Mouse (Mus musculus): ENCODE results near the gene Cdk18. TPM values are rescaled to one million over a fixed set of nuclear protein-coding genes. Genes with fewer than 3 reads are reported as not detected.
A peak's percentile ranks its signal among the peaks of the same experiment; 100 is the strongest.

Cdk18 gene
- polyA plus RNA-seq, 1 experiment: 40.2 TPM

GRCm38 (mm10) chr1:132067261-132068255, 71.9 kb downstream of the Cdk18 start, which contains the start of gene Mfsd4a:
Gene Mfsd4a, minus strand, starts transcription at chr1:132068062.
- no peaks in the 10 kb centered on the region for H3K79me2 ChIP-seq (ENCODE audit: control insufficient read depth, insufficient read depth)
- peak within 1 kb of the TSS; percentile 63 for H3ac ChIP-seq (ENCODE audit: control insufficient read depth, insufficient read length, low read depth)
- H3K4me3 ChIP-seq (ENCODE audit: insufficient read depth, poor library complexity, severe bottlenecking): no peak within 1 kb of the TSS
- H3K36me3 ChIP-seq (ENCODE audit: control insufficient read depth, insufficient read depth): no peaks in the 10 kb centered on the region
- no peak for TF ChIP-seq CTCF (IDR thresholded peaks at IDR 0.05; ENCODE audit: control insufficient read depth, insufficient read depth, insufficient read length)
- TF ChIP-seq CEBPB (IDR thresholded peaks at IDR 0.05; ENCODE audit: low read depth): no peak
- no peak for TF ChIP-seq MYOG (IDR thresholded peaks at IDR 0.05; ENCODE audit: control insufficient read depth, extremely low read depth, insufficient read length)
- no peak for TF ChIP-seq FOSL1 (IDR thresholded peaks at IDR 0.05; ENCODE audit: insufficient read depth, low read length, poor library complexity, severe bottlenecking)
- no peak for TF ChIP-seq MAX (IDR thresholded peaks at IDR 0.05)
- TF ChIP-seq USF1 (IDR thresholded peaks at IDR 0.05; ENCODE audit: low read depth): no peak
- no peak for TF ChIP-seq MYOD1 (IDR thresholded peaks at IDR 0.05; ENCODE audit: control insufficient read depth, insufficient read length, low read depth)
- no peaks in the 10 kb centered on the region for H3K79me3 ChIP-seq (ENCODE audit: low read depth)
- peaks cover 48% of the 10 kb centered on the region for H3K27me3 ChIP-seq (ENCODE audit: control insufficient read depth, insufficient read depth, insufficient read length)

- TF ChIP-seq MAX (IDR thresholded peaks at IDR 0.05) (no peak), USF1 (IDR thresholded peaks at IDR 0.05; ENCODE audit: low read depth) (no peak), FOSL1 (IDR thresholded peaks at IDR 0.05; ENCODE audit: insufficient read depth, low read length, poor library complexity, severe bottlenecking) (no peak), CTCF (IDR thresholded peaks at IDR 0.05; ENCODE audit: control insufficient read depth, insufficient read depth, insufficient read length) (no peak), MYOD1 (IDR thresholded peaks at IDR 0.05; ENCODE audit: control insufficient read depth, insufficient read length, low read depth) (no peak)
- no peak overlapping the region for H3ac ChIP-seq (ENCODE audit: control insufficient read depth, insufficient read length, low read depth)
- no peaks in the 10 kb centered on the region for H3K79me2 ChIP-seq (ENCODE audit: control insufficient read depth, insufficient read depth)
- no peak overlapping the region for H3K4me3 ChIP-seq (ENCODE audit: insufficient read depth, poor library complexity, severe bottlenecking)
- H3K27me3 ChIP-seq (ENCODE audit: control insufficient read depth, insufficient read depth, insufficient read length): peaks cover 66% of the 10 kb centered on the region
- H3K36me3 ChIP-seq (ENCODE audit: control insufficient read depth, insufficient read depth): no peaks in the 10 kb centered on the region
- no peaks in the 10 kb centered on the region for H3K79me3 ChIP-seq (ENCODE audit: low read depth)
Observed at GRCm38 (mm10) chr1:132065475-132066172, 73.9 kb downstream of the Cdk18 start.

DNA sequence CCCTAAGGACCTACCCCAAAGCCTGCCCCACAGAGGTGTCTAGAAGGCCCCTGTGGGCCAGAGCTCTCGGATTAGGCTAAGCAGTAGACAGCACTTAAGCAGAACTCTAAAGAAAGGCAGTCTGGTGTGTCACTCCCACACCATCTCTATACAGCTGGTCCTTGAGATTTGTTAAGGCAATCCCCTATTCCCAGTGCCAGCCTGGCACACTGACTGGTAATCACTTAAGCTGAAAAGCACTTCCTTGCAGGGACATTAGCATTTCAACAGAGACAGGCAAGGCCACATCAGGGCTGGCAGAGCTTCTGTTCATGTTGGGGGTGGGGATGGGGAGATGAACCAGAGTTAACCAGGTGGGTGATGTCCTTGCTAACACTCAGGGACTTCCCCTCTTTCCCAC, 74.5 kb downstream of the Cdk18 start:
- H3ac ChIP-seq (ENCODE audit: control insufficient read depth, insufficient read length, low read depth): no peak overlapping the region
- H3K79me2 ChIP-seq (ENCODE audit: control insufficient read depth, insufficient read depth): no peaks in the 10 kb centered on the region
- H3K36me3 ChIP-seq (ENCODE audit: control insufficient read depth, insufficient read depth): no peaks in the 10 kb centered on the region
- H3K27me3 ChIP-seq (ENCODE audit: control insufficient read depth, insufficient read depth, insufficient read length): peaks cover 67% of the 10 kb centered on the region
- TF ChIP-seq MAX (IDR thresholded peaks at IDR 0.05): no peak
- TF ChIP-seq MYOG (IDR thresholded peaks at IDR 0.05; ENCODE audit: control insufficient read depth, extremely low read depth, insufficient read length): no peak
- no peak for TF ChIP-seq FOSL1 (IDR thresholded peaks at IDR 0.05; ENCODE audit: insufficient read depth, low read length, poor library complexity, severe bottlenecking)
- no peak for TF ChIP-seq CEBPB (IDR thresholded peaks at IDR 0.05; ENCODE audit: low read depth)
- TF ChIP-seq CTCF (IDR thresholded peaks at IDR 0.05; ENCODE audit: control insufficient read depth, insufficient read depth, insufficient read length): no peak
- TF ChIP-seq MYOD1 (IDR thresholded peaks at IDR 0.05; ENCODE audit: control insufficient read depth, insufficient read length, low read depth): no peak
- no peak for TF ChIP-seq USF1 (IDR thresholded peaks at IDR 0.05; ENCODE audit: low read depth)
- H3K4me3 ChIP-seq (ENCODE audit: insufficient read depth, poor library complexity, severe bottlenecking): no peak overlapping the region
- no peaks in the 10 kb centered on the region for H3K79me3 ChIP-seq (ENCODE audit: low read depth)

DNA sequence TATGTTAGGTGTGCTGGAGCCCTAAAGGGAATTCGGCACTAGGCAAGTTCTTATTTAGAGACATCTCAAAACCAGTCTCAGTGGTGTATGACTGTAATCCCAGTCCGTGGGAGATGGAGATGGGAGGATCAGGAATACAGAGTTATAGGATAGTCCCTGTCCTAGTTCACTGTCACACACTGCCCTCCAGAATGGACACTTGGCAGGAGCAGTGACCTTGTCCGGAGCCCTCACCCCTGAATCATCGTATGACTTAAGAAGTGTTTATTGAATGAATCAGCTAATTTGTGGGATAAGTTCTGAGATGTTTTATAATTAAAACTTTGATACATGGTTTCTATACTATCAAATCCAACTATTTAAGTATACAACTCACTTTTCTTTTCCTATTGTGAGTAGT, 76.4 kb downstream of the Cdk18 start:
- TF ChIP-seq MYOD1 (IDR thresholded peaks at IDR 0.05; ENCODE audit: control insufficient read depth, insufficient read length, low read depth) (no peak), MAX (IDR thresholded peaks at IDR 0.05) (no peak), MYOG (IDR thresholded peaks at IDR 0.05; ENCODE audit: control insufficient read depth, extremely low read depth, insufficient read length) (no peak), CEBPB (IDR thresholded peaks at IDR 0.05; ENCODE audit: low read depth) (no peak), USF1 (IDR thresholded peaks at IDR 0.05; ENCODE audit: low read depth) (no peak), FOSL1 (IDR thresholded peaks at IDR 0.05; ENCODE audit: insufficient read depth, low read length, poor library complexity, severe bottlenecking) (no peak), CTCF (IDR thresholded peaks at IDR 0.05; ENCODE audit: control insufficient read depth, insufficient read depth, insufficient read length) (no peak)
- H3K79me2 ChIP-seq (ENCODE audit: control insufficient read depth, insufficient read depth): no peaks in the 10 kb centered on the region
- H3K79me3 ChIP-seq (ENCODE audit: low read depth): no peaks in the 10 kb centered on the region
- H3K4me3 ChIP-seq (ENCODE audit: insufficient read depth, poor library complexity, severe bottlenecking): no peak overlapping the region
- H3K36me3 ChIP-seq (ENCODE audit: control insufficient read depth, insufficient read depth): no peaks in the 10 kb centered on the region
- H3K27me3 ChIP-seq (ENCODE audit: control insufficient read depth, insufficient read depth, insufficient read length): peaks cover 62% of the 10 kb centered on the region
- no peak overlapping the region for H3ac ChIP-seq (ENCODE audit: control insufficient read depth, insufficient read length, low read depth)

Other genes starting within 250 kb of the Cdk18 start
- gene Nucks1, start 229.2 kb downstream of the Cdk18 start, polyA plus RNA-seq (2012; fragmentation: generic; extraction: Trizol): 36.2 TPM
- gene Slc45a3, start 176.7 kb downstream of the Cdk18 start, polyA plus RNA-seq (2012; fragmentation: generic; extraction: Trizol): 0.75 TPM
- 11.9 TPM for gene Elk4, start 132.1 kb downstream of the Cdk18 start, polyA plus RNA-seq (2012; fragmentation: generic; extraction: Trizol)
- gene Mfsd4a, start 71.6 kb downstream of the Cdk18 start, polyA plus RNA-seq (2012; fragmentation: generic; extraction: Trizol): 7.8 TPM
- gene Lemd1, start 51.7 kb upstream of the Cdk18 start, polyA plus RNA-seq (2012; fragmentation: generic; extraction: Trizol): 0.14 TPM
- gene AC124108.1, start 51.8 kb upstream of the Cdk18 start, polyA plus RNA-seq (2012; fragmentation: generic; extraction: Trizol): 0.01 TPM
- not detected for gene Gm10188, start 90.1 kb upstream of the Cdk18 start, polyA plus RNA-seq (2012; fragmentation: generic; extraction: Trizol)
- 19.0 TPM for gene Klhdc8a, start 158.9 kb upstream of the Cdk18 start, polyA plus RNA-seq (2012; fragmentation: generic; extraction: Trizol)
- 11.7 TPM for gene Nuak2, start 176.4 kb upstream of the Cdk18 start, polyA plus RNA-seq (2012; fragmentation: generic; extraction: Trizol)

All from C2C12 (cell line).